Mouse (Mus musculus): ENCODE results near the gene Cpne5. TPM values are rescaled to one million over a fixed set of nuclear protein-coding genes. Genes with fewer than 3 reads are reported as not detected.
"Not testable (repeated sequence)": the region's sequence is repeated elsewhere in the genome, so short reads cannot be mapped to it uniquely, and the experiment has no call there.

The Cpne5 gene
- polyA plus RNA-seq, 1 experiment from 2014 or later = 9.4 TPM

DNA sequence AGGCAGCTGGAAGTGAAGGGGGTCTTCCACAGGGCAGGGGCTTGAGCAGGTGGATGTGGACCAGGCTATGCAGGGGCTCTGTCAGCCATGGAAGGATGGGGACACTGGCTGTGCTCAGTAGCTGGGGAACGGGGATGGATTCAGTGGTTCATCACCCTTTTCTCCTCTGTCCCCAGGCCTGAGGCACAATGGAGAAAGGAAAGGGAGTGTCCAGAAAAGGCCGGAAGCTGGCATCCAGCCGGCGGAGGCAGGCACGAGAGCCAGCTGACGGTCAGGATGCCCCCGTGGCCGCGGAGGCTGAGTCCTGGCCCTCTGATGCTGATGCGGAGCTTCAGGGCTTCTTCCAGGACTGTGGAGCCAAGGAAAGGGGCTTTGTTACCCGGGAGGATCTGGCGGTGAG lies 117.3 kb downstream of the Cpne5 start:
- H3K4me2 ChIP-seq = no peak overlapping the region
- peaks cover 17% of the 10 kb centered on the region for H3K4me1 ChIP-seq
- WGBS = 57% methylated on average over 12 of the region's 12 CpGs
- ATAC-seq (replicated peaks; ENCODE audit: low FRiP score) = no peak
- no peaks in the 10 kb centered on the region for H3K27me3 ChIP-seq
- H3K9ac ChIP-seq = no peak overlapping the region
- no peaks in the 10 kb centered on the region for H3K36me3 ChIP-seq
- H3K9me3 ChIP-seq (replicated peaks) = no peaks in the 10 kb centered on the region
- H3K27ac ChIP-seq = no peak overlapping the region
- H3K4me3 ChIP-seq (replicated peaks) = no peak overlapping the region

GRCm38 (mm10) chr17:29118057-29118456 lies 119.9 kb downstream of the Cpne5 start:
- H3K4me2 ChIP-seq = no peak overlapping the region
- 35% methylated on average over 5 of the region's 5 CpGs for WGBS

GRCm38 (mm10) chr17:29117006-29117648 lies 120.8 kb downstream of the Cpne5 start:
- Histone ChIP-seq H3K9ac (no peak overlapping the region), H3K4me2 (no peak overlapping the region), H3K36me3 (no peaks in the 10 kb centered on the region), H3K27me3 (no peaks in the 10 kb centered on the region), H3K4me3 (replicated peaks) (no peak overlapping the region), H3K27ac (no peak overlapping the region), H3K9me3 (replicated peaks) (no peaks in the 10 kb centered on the region), H3K4me1 (no peaks in the 10 kb centered on the region)
- 81% methylated on average over 8 of the region's 8 CpGs for WGBS
- ATAC-seq (replicated peaks; ENCODE audit: low FRiP score) = no peak

More at GRCm38 (mm10) chr17:29118057-29118456, 119.9 kb downstream of the Cpne5 start:
- Histone ChIP-seq H3K36me3 (no peaks in the 10 kb centered on the region), H3K4me3 (replicated peaks) (no peak overlapping the region), H3K9me3 (replicated peaks) (no peaks in the 10 kb centered on the region), H3K27ac (no peak overlapping the region), H3K4me1 (peaks cover 7% of the 10 kb centered on the region), H3K27me3 (no peaks in the 10 kb centered on the region), H3K9ac (no peak overlapping the region)
- no peak for ATAC-seq (replicated peaks; ENCODE audit: low FRiP score)

DNA sequence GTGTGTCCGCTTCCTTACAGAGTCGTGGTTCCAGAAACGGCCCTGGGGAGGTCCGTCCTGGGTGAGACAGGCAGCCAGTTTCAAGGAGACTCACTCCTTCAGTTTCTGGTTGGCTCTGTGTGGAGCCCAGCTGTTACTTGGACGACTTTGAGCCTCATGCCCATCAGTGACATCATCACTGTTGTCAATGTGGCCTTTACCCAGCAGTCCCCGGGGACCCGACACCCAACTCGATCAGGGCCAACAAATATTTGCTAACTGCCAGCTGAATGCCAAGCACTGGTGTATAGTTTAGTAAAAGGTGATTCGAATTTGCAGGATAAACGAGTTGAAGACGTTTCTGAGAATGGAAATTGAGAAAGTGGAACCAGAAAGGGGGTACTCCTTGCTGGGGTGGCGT lies 121.9 kb downstream of the Cpne5 start:
- no peak overlapping the region for H3K4me2 ChIP-seq
- no peak overlapping the region for H3K4me3 ChIP-seq (replicated peaks)
- ATAC-seq (replicated peaks; ENCODE audit: low FRiP score) = no peak
- H3K9me3 ChIP-seq (replicated peaks) = no peaks in the 10 kb centered on the region
- no peaks in the 10 kb centered on the region for H3K4me1 ChIP-seq
- no peak overlapping the region for H3K9ac ChIP-seq
- H3K36me3 ChIP-seq = no peaks in the 10 kb centered on the region
- H3K27me3 ChIP-seq = no peaks in the 10 kb centered on the region
- WGBS = 76% methylated on average over 12 of the region's 12 CpGs
- no peak overlapping the region for H3K27ac ChIP-seq

DNA sequence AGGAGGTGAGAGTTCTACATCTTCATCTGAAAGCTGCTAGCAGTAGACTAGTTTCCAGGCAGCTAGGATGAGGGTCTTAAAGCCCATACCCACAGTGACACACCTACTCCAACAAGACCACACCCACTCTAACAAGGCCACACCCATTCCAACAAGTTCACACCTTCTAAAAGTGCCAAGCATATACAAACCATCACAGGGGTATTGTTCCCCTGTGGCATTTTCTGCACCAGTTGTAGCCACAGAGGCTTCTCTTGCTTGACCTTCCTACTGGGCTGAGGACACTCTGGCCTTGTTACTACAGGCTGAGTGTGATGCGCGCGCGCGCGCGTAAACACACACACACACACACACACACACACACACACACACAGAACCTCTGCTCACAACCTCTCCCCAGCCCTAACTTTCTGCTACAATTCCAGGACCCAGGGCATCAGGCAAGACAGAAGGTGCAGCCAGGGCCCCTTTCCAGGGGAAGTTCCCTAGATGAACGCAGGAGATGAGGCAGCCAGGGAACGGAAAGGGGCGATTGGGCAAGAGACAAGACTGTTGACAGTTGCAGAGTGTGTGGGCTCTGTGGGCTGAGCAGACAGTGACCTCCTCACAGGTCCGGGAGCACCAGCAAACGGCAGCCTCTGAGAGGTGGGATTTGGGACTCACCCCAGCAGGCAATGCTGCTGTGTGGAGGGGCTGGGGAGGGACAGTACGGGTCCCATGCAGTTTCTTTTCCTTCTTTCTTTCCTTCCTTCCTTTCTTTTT lies 124.2 kb downstream of the Cpne5 start, which contains the start of gene Rab44:
Rab44 (plus strand) TSS at position 555 of the 762 bp plus-strand sequence.
- 93% methylated on average over 13 of the region's 13 CpGs for WGBS

DNA sequence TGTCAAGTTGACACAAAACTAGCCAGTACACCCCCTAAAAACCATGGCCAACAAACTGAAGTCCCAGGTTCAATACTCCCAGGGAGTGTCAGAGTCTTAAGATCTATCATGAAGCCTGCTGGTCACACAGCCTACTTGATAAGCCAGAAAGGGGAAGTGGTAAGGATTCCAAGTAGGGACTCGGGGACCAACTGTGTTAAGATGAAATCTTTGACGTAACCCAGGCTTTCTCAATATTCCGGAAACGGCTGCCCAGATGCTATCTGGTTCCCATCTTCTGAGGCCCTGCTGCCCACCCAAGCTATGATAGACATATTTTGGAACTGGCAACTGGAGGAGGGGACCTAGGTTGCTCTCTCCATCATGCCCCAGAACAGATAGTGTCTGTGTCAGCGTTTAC lies 126.6 kb downstream of the Cpne5 start:
- no peaks in the 10 kb centered on the region for H3K9me3 ChIP-seq (replicated peaks)
- no peaks in the 10 kb centered on the region for H3K27me3 ChIP-seq
- no peak overlapping the region for H3K4me2 ChIP-seq
- no peak for ATAC-seq (replicated peaks; ENCODE audit: low FRiP score)
- H3K9ac ChIP-seq = no peak overlapping the region
- WGBS = 82% methylated on average over 5 of the region's 5 CpGs
- no peaks in the 10 kb centered on the region for H3K4me1 ChIP-seq
- no peaks in the 10 kb centered on the region for H3K36me3 ChIP-seq
- no peak overlapping the region for H3K27ac ChIP-seq
- H3K4me3 ChIP-seq (replicated peaks) = no peak overlapping the region

More for the DNA sequence above, 124.2 kb downstream of the Cpne5 start, which contains the start of gene Rab44:
- no peak within 1 kb of the TSS for H3K9ac ChIP-seq
- ATAC-seq (replicated peaks; ENCODE audit: low FRiP score) = no peak
- H3K4me3 ChIP-seq (replicated peaks) = no peak within 1 kb of the TSS
- H3K27ac ChIP-seq = no peak within 1 kb of the TSS
- no peaks in the 10 kb centered on the region for H3K4me1 ChIP-seq
- H3K27me3 ChIP-seq = no peaks in the 10 kb centered on the region
- no peak within 1 kb of the TSS for H3K4me2 ChIP-seq
- no peaks in the 10 kb centered on the region for H3K9me3 ChIP-seq (replicated peaks)
- no peaks in the 10 kb centered on the region for H3K36me3 ChIP-seq

GRCm38 (mm10) chr17:29110356-29110755 lies 127.6 kb downstream of the Cpne5 start:
- H3K4me3 ChIP-seq (replicated peaks); H3K36me3 ChIP-seq; H3K4me1 ChIP-seq; ATAC-seq (replicated peaks; ENCODE audit: low FRiP score); H3K4me2 ChIP-seq; H3K27me3 ChIP-seq; H3K9ac ChIP-seq; H3K27ac ChIP-seq; H3K9me3 ChIP-seq (replicated peaks): not testable (repeated sequence)
- WGBS = 88% methylated on average over 6 of the region's 6 CpGs

Other genes starting within 250 kb of the Cpne5 start
- gene Stk38, start 230.2 kb downstream of the Cpne5 start, polyA plus RNA-seq (2015; fragmentation: Nextera tagmentation; extraction: Ambion mirVana) = 98.5 and 105 TPM in 2 replicates
- gene Srsf3, start 205.5 kb downstream of the Cpne5 start, polyA plus RNA-seq (2015; fragmentation: Nextera tagmentation; extraction: Ambion mirVana) = 605 and 671 TPM in 2 replicates
- 62.2 and 79.3 TPM in 2 replicates for gene Cdkn1a, start 147.2 kb downstream of the Cpne5 start, polyA plus RNA-seq (2015; fragmentation: Nextera tagmentation; extraction: Ambion mirVana)
- 0.34 and 0.35 TPM in 2 replicates for gene Rab44, start 124.0 kb downstream of the Cpne5 start, polyA plus RNA-seq (2015; fragmentation: Nextera tagmentation; extraction: Ambion mirVana)
- gene Ppil1, start 26.0 kb upstream of the Cpne5 start, polyA plus RNA-seq (2015; fragmentation: Nextera tagmentation; extraction: Ambion mirVana) = 171 and 182 TPM in 2 replicates
- 67.6 and 73.2 TPM in 2 replicates for gene BC004004, start 30.6 kb upstream of the Cpne5 start, polyA plus RNA-seq (2015; fragmentation: Nextera tagmentation; extraction: Ambion mirVana)
- 3.4 and 5.8 TPM in 2 replicates for gene Pi16, start 79.5 kb upstream of the Cpne5 start, polyA plus RNA-seq (2015; fragmentation: Nextera tagmentation; extraction: Ambion mirVana)
- 289 and 308 TPM in 2 replicates for gene Mtch1, start 109.8 kb upstream of the Cpne5 start, polyA plus RNA-seq (2015; fragmentation: Nextera tagmentation; extraction: Ambion mirVana)
- 12.0 and 13.0 TPM in 2 replicates for gene Fgd2, start 122.7 kb upstream of the Cpne5 start, polyA plus RNA-seq (2015; fragmentation: Nextera tagmentation; extraction: Ambion mirVana)